Mouse (Mus musculus) forebrain, embryonic 10.5 days (tissue): ENCODE data around the gene Scgb2b12. TPM values are rescaled to one million over a fixed set of nuclear protein-coding genes. Genes with fewer than 3 reads are reported as not detected.
"Not testable (repeated sequence)": the region's sequence is repeated elsewhere in the genome, so short reads cannot be mapped to it uniquely, and the experiment has no call there.

Experiments
- DNase-seq: peaks from one replicate; pipeline ENCODE4 v3.0.0-alpha.2; 2017; ENCODE audit warnings: low spot score; ENCODE audit errors: extremely low spot score
- H3K27ac ChIP-seq: fragments of 300-500 bp; sonication (generic); 2 replicates; pipeline ENCODE4 v1.5.1; 2016; ENCODE audit warnings: mild to moderate bottlenecking
- H3K27me3 ChIP-seq: fragments of 300-500 bp; sonication (generic); 2 replicates; pipeline ENCODE4 v1.6.1; 2016; ENCODE audit warnings: mild to moderate bottlenecking; ENCODE audit not compliant: poor library complexity, severe bottlenecking
- H3K36me3 ChIP-seq: fragments of 300-500 bp; sonication (generic); replicated peaks from 2 replicates; pipeline ENCODE4 v1.6.1; 2016; ENCODE audit warnings: mild to moderate bottlenecking, moderate library complexity
- H3K4me1 ChIP-seq: fragments of 300-500 bp; sonication (generic); 2 replicates; pipeline ENCODE4 v1.6.1; 2016
- H3K4me3 ChIP-seq: fragments of 300-500 bp; sonication (generic); 2 replicates; pipeline ENCODE4 v1.5.1; 2016; ENCODE audit warnings: mild to moderate bottlenecking, moderate library complexity
- H3K9me3 ChIP-seq: fragments of 300-500 bp; sonication (generic); 2 replicates; pipeline ENCODE4 v1.6.1; 2016; ENCODE audit warnings: mild to moderate bottlenecking, moderate library complexity
- WGBS: fragments of 180-500 bp; shearing (Covaris S2); methylation state at CpG from one replicate; pipeline ENCODE4 v1.1.7; 2016; 5-methylcytosine and 5-hydroxymethylcytosine counted together
- polyA plus RNA-seq: library from polyadenylated mRNA; unstranded; fragments of >200 nt; fragmentation: Nextera tagmentation; extraction: Ambion mirVana; gene quantifications from 2 replicates; pipeline ENCODE4 v1.2.1, GENCODE M21; 2016

The Scgb2b12 gene
- not detected in 2 replicates for polyA plus RNA-seq

DNA sequence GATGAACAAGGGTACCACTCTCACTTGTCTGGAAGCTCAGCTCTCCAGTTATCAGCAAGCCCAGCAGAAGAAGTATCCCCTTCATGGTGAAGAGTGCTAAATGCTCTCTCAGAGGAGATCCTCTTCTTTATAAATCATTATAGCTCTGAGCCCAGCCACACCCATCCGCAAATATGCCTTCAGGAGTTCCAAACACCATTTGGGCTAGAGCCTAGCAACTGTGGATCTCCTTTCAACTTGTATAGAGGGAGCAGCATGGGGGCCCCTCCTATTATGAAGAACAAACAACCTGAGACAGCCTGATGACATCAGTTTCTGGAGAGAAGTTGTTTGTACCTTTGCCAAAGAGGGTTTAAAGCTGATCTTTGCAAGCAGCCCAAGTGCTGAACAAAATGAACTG is at the start of gene Scgb2b12:
Gene Scgb2b12, minus strand, starts transcription at position 101 of the 400 bp plus-strand sequence.
- not testable (repeated sequence) for H3K4me3 ChIP-seq, DNase-seq, H3K36me3 ChIP-seq, H3K9me3 ChIP-seq, H3K27me3 ChIP-seq, H3K27ac ChIP-seq, H3K4me1 ChIP-seq
- WGBS, result 89% methylated on average over 1 of the region's 1 CpGs

DNA sequence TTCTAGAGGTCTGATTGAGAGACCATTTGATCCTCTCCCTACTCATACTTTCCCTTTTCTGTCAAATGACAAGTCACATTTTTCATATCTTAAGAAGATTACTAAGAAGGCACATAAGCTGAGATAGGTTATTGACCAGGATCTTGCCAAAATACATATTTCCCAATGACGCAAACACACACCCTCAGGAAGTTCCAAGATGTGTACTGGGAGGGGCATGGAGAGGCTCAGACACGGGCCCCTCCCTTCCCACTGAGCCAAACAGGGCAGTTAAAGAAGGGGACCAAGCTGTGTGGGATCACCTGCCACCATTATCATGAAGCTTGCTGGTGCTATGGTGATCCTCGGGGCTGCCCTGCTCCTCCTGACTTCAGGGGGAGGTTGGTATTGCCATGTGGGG is 6.8 kb upstream of the Scgb2b12 start, which contains the start of gene Scgb1b12:
Gene Scgb1b12, plus strand, starts transcription at position 301 of the 400 bp plus-strand sequence.
- not testable (repeated sequence) for H3K27me3 ChIP-seq, H3K9me3 ChIP-seq, H3K4me3 ChIP-seq, H3K36me3 ChIP-seq, H3K4me1 ChIP-seq, DNase-seq, H3K27ac ChIP-seq
- 64% methylated on average over 3 of the region's 3 CpGs for WGBS

Other genes with a start within 250 kb of the Scgb2b12 start
- not detected in 2 replicates for gene Scgb1b10, start 226.4 kb downstream of the Scgb2b12 start, polyA plus RNA-seq
- gene Scgb2b11, start 116.1 kb downstream of the Scgb2b12 start, polyA plus RNA-seq, result not detected in 2 replicates
- not detected in 2 replicates for gene Scgb1b11, start 104.4 kb downstream of the Scgb2b12 start, polyA plus RNA-seq
- not detected in 2 replicates for gene Scgb1b12, start 6.9 kb upstream of the Scgb2b12 start, polyA plus RNA-seq
- gene Scgb1b29, start 114.3 kb upstream of the Scgb2b12 start, polyA plus RNA-seq, result not detected in 2 replicates